Mouse (Mus musculus): ENCODE measurements around the gene S100a8.

The S100a8 gene

GRCm38 (mm10) chr3:90668846-90669245 is at the start of gene S100a8:
S100a8 (plus strand) TSS chr3:90668978.
- in situ Hi-C loops (cut with MboI, MseI): loop anchor here (10.0 kb wide), 1 partner anchor 906 kb away; no protein-coding TSS in a partner anchor

- in situ Hi-C loops (cut with MboI, MseI): no loop called here
Observed at GRCm38 (mm10) chr3:90621552-90621951, 47.2 kb upstream of the S100a8 start.

- in situ Hi-C loops (cut with MboI, MseI): no loop called here
Observed at GRCm38 (mm10) chr3:90623435-90624071, 45.2 kb upstream of the S100a8 start.

GRCm38 (mm10) chr3:90625496-90625895 is 43.3 kb upstream of the S100a8 start:
- in situ Hi-C loops (cut with MboI, MseI): no loop called here

- in situ Hi-C loops (cut with MboI, MseI): no loop called here
Observed at GRCm38 (mm10) chr3:90626266-90627021, 42.3 kb upstream of the S100a8 start.

GRCm38 (mm10) chr3:90627366-90627765 is 41.4 kb upstream of the S100a8 start:
- in situ Hi-C loops (cut with MboI, MseI): no loop called here

- in situ Hi-C loops (cut with MboI, MseI): no loop called here
Observed at GRCm38 (mm10) chr3:90627807-90628206, 41.0 kb upstream of the S100a8 start.

GRCm38 (mm10) chr3:90629298-90629697 is 39.5 kb upstream of the S100a8 start:
- in situ Hi-C loops (cut with MboI, MseI): no loop called here

GRCm38 (mm10) chr3:90631984-90632383 is 36.8 kb upstream of the S100a8 start:
- in situ Hi-C loops (cut with MboI, MseI): no loop called here

- in situ Hi-C loops (cut with MboI, MseI): no loop called here
Observed at GRCm38 (mm10) chr3:90638511-90639275, 30.1 kb upstream of the S100a8 start.

- in situ Hi-C loops (cut with MboI, MseI): no loop called here
Observed at GRCm38 (mm10) chr3:90639511-90640154, 29.1 kb upstream of the S100a8 start.

- in situ Hi-C loops (cut with MboI, MseI): no loop called here
Observed at GRCm38 (mm10) chr3:90640981-90641380, 27.8 kb upstream of the S100a8 start.

- in situ Hi-C loops (cut with MboI, MseI): no loop called here
Observed at GRCm38 (mm10) chr3:90644220-90644619, 24.6 kb upstream of the S100a8 start.

- in situ Hi-C loops (cut with MboI, MseI): no loop called here
Observed at GRCm38 (mm10) chr3:90647291-90647690, 21.5 kb upstream of the S100a8 start.

- in situ Hi-C loops (cut with MboI, MseI): no loop called here
Observed at GRCm38 (mm10) chr3:90648981-90649380, 19.8 kb upstream of the S100a8 start.

- in situ Hi-C loops (cut with MboI, MseI): no loop called here
Observed at GRCm38 (mm10) chr3:90649832-90650231, 18.9 kb upstream of the S100a8 start.

- in situ Hi-C loops (cut with MboI, MseI): no loop called here
Observed at GRCm38 (mm10) chr3:90652878-90653508, 15.8 kb upstream of the S100a8 start.

- in situ Hi-C loops (cut with MboI, MseI): no loop called here
Observed at GRCm38 (mm10) chr3:90653717-90654116, 15.1 kb upstream of the S100a8 start, which contains the start of gene S100a7a. S100a7a (plus strand) TSS chr3:90654017.

GRCm38 (mm10) chr3:90657405-90657804 is 11.4 kb upstream of the S100a8 start:
- in situ Hi-C loops (cut with MboI, MseI): no loop called here

GRCm38 (mm10) chr3:90659364-90660044 is 9.3 kb upstream of the S100a8 start:
- in situ Hi-C loops (cut with MboI, MseI): loop anchor here (10.0 kb wide), 1 partner anchor 915 kb away; no protein-coding TSS in a partner anchor

- in situ Hi-C loops (cut with MboI, MseI): loop anchor here (10.0 kb wide), 1 partner anchor 911 kb away; no protein-coding TSS in a partner anchor
Observed at GRCm38 (mm10) chr3:90664219-90664618, 4.6 kb upstream of the S100a8 start.
